Mouse (Mus musculus) T-helper 1 cell (primary cell): Measurements from ENCODE around the gene Psmc3ip.

Experiments
- in situ Hi-C: fragments of 300-600 bp; cut with MboI, MseI; formaldehyde crosslinking; loops from one replicate; pipeline ENCODE4 v1.15.1; 2025; ENCODE audit warnings: high pct_unique_total_duplicates

Gene Psmc3ip

GRCm38 (mm10) chr11:101079746-101080145 is 15.5 kb downstream of the Psmc3ip start:
- in situ Hi-C loops = loop anchor here (5.0 kb wide), 1 partner anchor 93 kb away; the partner anchor contains the start of genes Cntnap1 and Plekhh3

- in situ Hi-C loops = no loop called here
Measured at GRCm38 (mm10) chr11:101078121-101078520, 17.1 kb downstream of the Psmc3ip start, which contains the start of gene Hsd17b1. Gene Hsd17b1, plus strand, starts transcription at chr11:101078411.

GRCm38 (mm10) chr11:101071810-101072428 is 23.3 kb downstream of the Psmc3ip start:
- in situ Hi-C loops = no loop called here

GRCm38 (mm10) chr11:101070987-101071386 is 24.2 kb downstream of the Psmc3ip start:
- in situ Hi-C loops = no loop called here

GRCm38 (mm10) chr11:101070189-101070527 is 25.1 kb downstream of the Psmc3ip start:
- in situ Hi-C loops = no loop called here

- in situ Hi-C loops = no loop called here
Measured at GRCm38 (mm10) chr11:101069391-101070188, 25.6 kb downstream of the Psmc3ip start, which contains the start of gene Naglu. Gene Naglu, plus strand, starts transcription at chr11:101070012.

- in situ Hi-C loops = no loop called here
Measured at GRCm38 (mm10) chr11:101066549-101067412, 28.5 kb downstream of the Psmc3ip start.

GRCm38 (mm10) chr11:101065002-101065401 is 30.2 kb downstream of the Psmc3ip start:
- in situ Hi-C loops = no loop called here

GRCm38 (mm10) chr11:101064462-101064861 is 30.8 kb downstream of the Psmc3ip start:
- in situ Hi-C loops = no loop called here

- in situ Hi-C loops = no loop called here
Measured at GRCm38 (mm10) chr11:101063676-101064327, 31.4 kb downstream of the Psmc3ip start.

- in situ Hi-C loops = no loop called here
Measured at GRCm38 (mm10) chr11:101062971-101063675, 32.1 kb downstream of the Psmc3ip start.

GRCm38 (mm10) chr11:101062165-101062884 is 32.9 kb downstream of the Psmc3ip start:
- in situ Hi-C loops = no loop called here

GRCm38 (mm10) chr11:101061049-101061448 is 34.2 kb downstream of the Psmc3ip start:
- in situ Hi-C loops = no loop called here

GRCm38 (mm10) chr11:101060126-101060525 is 35.1 kb downstream of the Psmc3ip start:
- in situ Hi-C loops = no loop called here

GRCm38 (mm10) chr11:101059473-101059872 is 35.8 kb downstream of the Psmc3ip start:
- in situ Hi-C loops = loop anchor here (5.0 kb wide), 1 partner anchor 77 kb away; no protein-coding TSS in a partner anchor

- in situ Hi-C loops = loop anchor here (5.0 kb wide), 1 partner anchor 76 kb away; no protein-coding TSS in a partner anchor
Measured at GRCm38 (mm10) chr11:101058726-101059125, 36.5 kb downstream of the Psmc3ip start.

GRCm38 (mm10) chr11:101057860-101058259 is 37.4 kb downstream of the Psmc3ip start:
- in situ Hi-C loops = loop anchor here (5.0 kb wide), 1 partner anchor 76 kb away; no protein-coding TSS in a partner anchor

- in situ Hi-C loops = loop anchor here (5.0 kb wide), 1 partner anchor 75 kb away; no protein-coding TSS in a partner anchor
Measured at GRCm38 (mm10) chr11:101056885-101057284, 38.4 kb downstream of the Psmc3ip start.

- in situ Hi-C loops = loop anchor here (5.0 kb wide), 1 partner anchor 73 kb away; no protein-coding TSS in a partner anchor
Measured at GRCm38 (mm10) chr11:101055418-101055817, 39.8 kb downstream of the Psmc3ip start.

GRCm38 (mm10) chr11:101053974-101054373 is 41.3 kb downstream of the Psmc3ip start:
- in situ Hi-C loops = no loop called here
